Comparison of ENCODE assay signal across 7 mouse cellular contexts in the genomic region with DNA sequence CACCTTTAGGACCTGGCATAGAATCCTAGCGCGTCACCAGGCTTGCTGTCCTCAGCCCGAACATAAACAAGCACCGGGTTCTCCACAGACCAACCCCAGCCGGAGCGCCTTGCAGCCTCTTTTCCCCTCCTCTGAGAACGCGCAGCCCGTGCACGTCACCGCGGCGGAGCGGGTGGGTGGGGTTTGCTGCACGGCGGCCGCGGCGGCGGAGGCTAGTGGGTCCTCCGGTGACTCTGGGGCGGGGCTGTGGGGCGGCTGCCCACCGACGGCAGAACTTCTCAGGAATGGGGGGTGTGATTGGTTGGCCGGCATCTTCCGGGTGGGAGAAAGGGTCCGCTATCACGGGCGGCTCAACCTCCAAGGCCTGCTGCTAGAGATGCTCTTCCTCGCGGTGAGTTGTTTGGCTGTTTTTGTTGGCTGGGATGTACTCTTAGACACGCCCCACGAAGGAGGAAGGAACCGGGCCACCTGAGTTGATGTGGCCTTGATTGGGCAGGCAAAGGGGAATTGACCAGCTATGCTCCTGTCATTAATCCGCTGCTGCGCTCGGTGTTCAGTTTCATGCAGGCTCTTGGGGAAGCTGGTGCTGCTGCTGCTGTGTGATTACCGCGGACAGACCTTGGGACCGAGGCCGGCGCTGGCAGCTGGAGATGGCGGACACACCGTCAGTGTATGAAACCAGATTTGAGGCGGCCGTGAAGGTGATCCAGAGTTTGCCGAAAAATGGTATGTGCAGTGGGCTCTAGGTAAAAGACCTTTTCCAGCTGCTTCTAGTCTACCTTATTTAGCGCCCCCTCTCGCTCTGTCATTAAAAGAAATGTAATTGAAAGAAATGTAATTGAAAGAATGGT. TPM values are rescaled to one million over a fixed set of nuclear protein-coding genes. Genes with fewer than 3 reads are reported as not detected.
DNase-seq lines count a peak whose midpoint lies in the region; ATAC-seq lines count a peak whose summit lies in the region.

No protein-coding gene starts in this region.

- peak; percentile 93 for ATAC-seq in intestine, embryonic 15.5 days

- no peaks in the 10 kb centered on the region for H3K36me3 ChIP-seq in intestine, embryonic 15.5 days
- H3K36me3 ChIP-seq in midbrain, embryonic 10.5 days = peaks cover 9% of the 10 kb centered on the region; the same call in 1 of the 2 replicates

- intact Hi-C loops in gastrocnemius, postnatal 36 days (cut with DNase I) = loop anchor here (1.0 to 10.0 kb wide), 3 partner anchors 29 to 172 kb away; partner anchors contain the start of genes Abi1, Mastl and Yme1l1
- intact Hi-C loops in left cerebral cortex, postnatal 25 days (cut with DNase I) = loop anchor here (1.0 to 5.0 kb wide), 4 partner anchors 29 to 174 kb away; partner anchors contain the start of genes Abi1, Mastl, Pdss1 and Yme1l1

- H3K27ac ChIP-seq in intestine, embryonic 15.5 days = peak overlapping the region; percentile 96
- H3K27ac ChIP-seq in midbrain, embryonic 10.5 days (replicated peaks) = peak overlapping the region; percentile 91

- H3K9me3 ChIP-seq in intestine, embryonic 15.5 days = no peaks in the 10 kb centered on the region
- H3K9me3 ChIP-seq in midbrain, embryonic 10.5 days (replicated peaks) = no peaks in the 10 kb centered on the region

- WGBS in intestine, embryonic 15.5 days = under 1% methylated on average over 50 of the region's 50 CpGs
- under 1% methylated on average over 50 of the region's 50 CpGs for WGBS in midbrain, embryonic 10.5 days

- peak overlapping the region; percentile 98 for H3K4me2 ChIP-seq in intestine, embryonic 15.5 days (replicated peaks)

- peak; percentile 96 to 97 for DNase-seq in adrenal gland, adult 18-20 months (ENCODE audit: low spot score in 2 of 2)
- DNase-seq in embryo, embryonic 11 days = peak; percentile 95
- peak; percentile 89 to 93 for DNase-seq in gastrocnemius, postnatal 36 days
- peak; percentile 94 to 97 for DNase-seq in left cerebral cortex, postnatal 25 days (ENCODE audit: low spot score in 2 of 2)
- peak; percentile 93 for DNase-seq in midbrain, embryonic 10.5 days (ENCODE audit: low spot score)
- peak; percentile 92 for DNase-seq in right cerebral cortex, postnatal 4 days

- H3K9ac ChIP-seq in intestine, embryonic 15.5 days = peak overlapping the region; percentile 78

- peak overlapping the region; percentile 69 for H3K4me3 ChIP-seq in intestine, embryonic 15.5 days (replicated peaks)
- peak overlapping the region; percentile 79 for H3K4me3 ChIP-seq in midbrain, embryonic 10.5 days

- H3K4me1 ChIP-seq in intestine, embryonic 15.5 days (replicated peaks) = no peaks in the 10 kb centered on the region
- peaks cover 12% of the 10 kb centered on the region for H3K4me1 ChIP-seq in midbrain, embryonic 10.5 days

- no peaks in the 10 kb centered on the region for H3K27me3 ChIP-seq in intestine, embryonic 15.5 days (replicated peaks)
- no peaks in the 10 kb centered on the region for H3K27me3 ChIP-seq in midbrain, embryonic 10.5 days (ENCODE audit: low read depth, poor library complexity, severe bottlenecking)

RNA-seq across cellular contexts. Expression of gene Acbd5, which starts 1.2 kb away (rescaled TPM):
- total RNA-seq in adrenal gland, adult 18-20 months (2021) = 100 to 1,000 TPM in 1 of 2 experiments, 10 to 100 TPM in 1; 64.3 to 101 TPM
- 10 to 100 TPM; 22.1 to 24.2 TPM for total RNA-seq in gastrocnemius, postnatal 36 days (2021)
- 31.0 and 31.8 TPM in 2 replicates for polyA plus RNA-seq in intestine, embryonic 15.5 days (2015; fragmentation: Nextera tagmentation; extraction: Ambion mirVana)
- 10 to 100 TPM; 74.5 to 75.5 TPM for total RNA-seq in left cerebral cortex, postnatal 25 days (2021)
- 29.6 and 41.3 TPM in 2 replicates for polyA plus RNA-seq in midbrain, embryonic 10.5 days (2016; fragmentation: Nextera tagmentation; extraction: Ambion mirVana)

RNA-seq across cellular contexts. Expression of gene Abi1, which starts 29.1 kb away (rescaled TPM):
- 10 to 100 TPM; 61.3 to 65.6 TPM for total RNA-seq in adrenal gland, adult 18-20 months (2021)
- total RNA-seq in gastrocnemius, postnatal 36 days (2021) = 10 to 100 TPM; 14.6 to 15.7 TPM
- 46.6 TPM in 2 replicates for polyA plus RNA-seq in intestine, embryonic 15.5 days (2015; fragmentation: Nextera tagmentation; extraction: Ambion mirVana)
- total RNA-seq in left cerebral cortex, postnatal 25 days (2021) = 100 to 1,000 TPM; 132 to 140 TPM
- polyA plus RNA-seq in midbrain, embryonic 10.5 days (2016; fragmentation: Nextera tagmentation; extraction: Ambion mirVana) = 32.2 and 36.0 TPM in 2 replicates

Comparison
In these comparisons a context has a peak if more than half of its experiments do, and no peak if none do; other contexts are left out.
1. Peak in every context shown above with its lines: DNase-seq, ATAC-seq, H3K4me3 ChIP-seq and H3K27ac ChIP-seq.